Mouse (Mus musculus): ENCODE data around the gene Gpatch8. TPM values are rescaled to one million over a fixed set of nuclear protein-coding genes. Genes with fewer than 3 reads are reported as not detected.

Gene Gpatch8
- total and polyA plus RNA-seq, 3 experiments: 17.9 to 29.7 (median 25.8) TPM

GRCm38 (mm10) chr11:102449043-102450008, 106.9 kb downstream of the Gpatch8 start:
- Histone ChIP-seq H3K9ac (ENCODE audit: control insufficient read depth, low read depth, low read length, poor library complexity, severe bottlenecking) (no peak overlapping the region), H3K36me3 (ENCODE audit: control insufficient read depth in 1 of 2, insufficient read depth in 2 of 2, low read length in 2 of 2) (peaks cover 0 to 5% of the 10 kb centered on the region in 2 experiments; a peak in 2 of 4 replicates), H3K4me3 (ENCODE audit: control insufficient read depth in 1 of 2, insufficient read depth in 1 of 2, low read depth in 2 of 2, low read length in 2 of 2) (no peak overlapping the region), H3K4me1 (ENCODE audit: control insufficient read depth in 1 of 2, insufficient read depth in 2 of 2, low read length in 2 of 2) (peaks cover 4 to 21% of the 10 kb centered on the region in 2 experiments), H3K9me3 (replicated peaks; ENCODE audit: insufficient read depth, low read length) (no peaks in the 10 kb centered on the region), H3K79me2 (ENCODE audit: control insufficient read depth, insufficient read depth, low read length, poor library complexity) (peaks cover 5% of the 10 kb centered on the region; the same call in 1 of the 2 replicates), H3K27ac (ENCODE audit: control insufficient read depth, low read depth, low read length) (no peak overlapping the region), H3K27me3 (ENCODE audit: control insufficient read depth in 1 of 2, insufficient read depth in 2 of 2, low read length in 2 of 2) (peaks cover 6 to 12% of the 10 kb centered on the region in 2 experiments)
- TF ChIP-seq TCF12 (IDR thresholded peaks at IDR 0.05; ENCODE audit: low read depth, low read length) (no peak), TAL1 (IDR thresholded peaks at IDR 0.05; ENCODE audit: low read length) (no peak), SIN3A (IDR thresholded peaks at IDR 0.05; ENCODE audit: low read length) (no peak), ZC3H11A (IDR thresholded peaks at IDR 0.05; ENCODE audit: low read depth, low read length) (no peak), MYC (IDR thresholded peaks at IDR 0.05; ENCODE audit: low read depth, low read length) (no peak), JUND (IDR thresholded peaks at IDR 0.05; ENCODE audit: low read depth, low read length) (no peak), KAT2A (conservative IDR thresholded peaks at IDR 0.05; ENCODE audit: low read depth, low read length) (no peak), CTCF (IDR thresholded peaks at IDR 0.05 in 2 of 3, conservative IDR thresholded peaks at IDR 0.05 in 1 of 3; ENCODE audit: control insufficient read depth in 1 of 3, insufficient read depth in 1 of 3, low read depth in 2 of 3, low read length in 3 of 3, poor library complexity in 1 of 3, severe bottlenecking in 1 of 3) (no peak), MXI1 (IDR thresholded peaks at IDR 0.05; ENCODE audit: low read depth, low read length) (no peak), ZKSCAN1 (IDR thresholded peaks at IDR 0.05; ENCODE audit: low read depth, low read length) (no peak), E2F4 (IDR thresholded peaks at IDR 0.05; ENCODE audit: borderline replicate concordance, low read depth, low read length) (no peak), ELF1 (IDR thresholded peaks at IDR 0.05; ENCODE audit: low read depth, low read length) (no peak), USF1 (IDR thresholded peaks at IDR 0.05; ENCODE audit: low read depth, low read length) (no peak), GABPA (IDR thresholded peaks at IDR 0.05; ENCODE audit: low read depth, low read length) (no peak), HCFC1 (IDR thresholded peaks at IDR 0.05; ENCODE audit: low read depth, low read length) (no peak)
- DNase-seq (ENCODE audit: low read depth, low spot score): no peak

DNA sequence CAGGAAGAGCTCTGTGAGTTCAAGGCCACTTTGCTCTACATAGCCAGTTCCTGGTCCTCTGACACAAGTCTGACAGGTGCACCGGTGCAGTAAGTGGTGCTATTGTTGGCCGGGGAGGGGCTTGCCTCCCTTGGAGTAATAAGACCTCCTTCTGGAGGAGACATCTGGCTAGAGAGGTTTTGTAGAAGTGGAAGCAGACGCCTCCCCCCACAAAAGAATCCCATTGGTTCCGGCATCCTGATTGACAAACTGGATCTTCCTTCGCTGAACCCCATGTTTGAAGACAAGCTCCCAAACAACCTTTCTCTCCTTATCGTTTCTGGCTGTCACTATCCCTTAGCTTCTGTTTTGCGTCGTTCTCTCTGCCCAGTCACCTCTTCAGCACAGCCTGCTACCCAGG, 107.9 kb downstream of the Gpatch8 start:
- H3K36me3 ChIP-seq (ENCODE audit: control insufficient read depth in 1 of 2, insufficient read depth in 2 of 2, low read length in 2 of 2): peaks cover 0 to 5% of the 10 kb centered on the region in 2 experiments; a peak in 2 of 4 replicates
- peaks cover 4 to 21% of the 10 kb centered on the region in 2 experiments for H3K4me1 ChIP-seq (ENCODE audit: control insufficient read depth in 1 of 2, insufficient read depth in 2 of 2, low read length in 2 of 2)
- no peak overlapping the region for H3K4me3 ChIP-seq (ENCODE audit: control insufficient read depth in 1 of 2, insufficient read depth in 1 of 2, low read depth in 2 of 2, low read length in 2 of 2)
- no peaks in the 10 kb centered on the region for H3K9me3 ChIP-seq (replicated peaks; ENCODE audit: insufficient read depth, low read length)
- peaks cover 5% of the 10 kb centered on the region; the same call in 1 of the 2 replicates for H3K79me2 ChIP-seq (ENCODE audit: control insufficient read depth, insufficient read depth, low read length, poor library complexity)
- peaks cover 6 to 12% of the 10 kb centered on the region in 2 experiments for H3K27me3 ChIP-seq (ENCODE audit: control insufficient read depth in 1 of 2, insufficient read depth in 2 of 2, low read length in 2 of 2)
- H3K9ac ChIP-seq (ENCODE audit: control insufficient read depth, low read depth, low read length, poor library complexity, severe bottlenecking): no peak overlapping the region
- no peak overlapping the region for H3K27ac ChIP-seq (ENCODE audit: control insufficient read depth, low read depth, low read length)
- 0 out of 2 replicates have a peak, but pooled peaks have one; percentile 22 for TF ChIP-seq TBP (IDR thresholded peaks at IDR 0.05; ENCODE audit: low read depth, low read length)
- no peak for TF ChIP-seq RAD21 (IDR thresholded peaks at IDR 0.05; ENCODE audit: low read depth, low read length)
- peak; percentile 45 for DNase-seq (ENCODE audit: low read depth, low spot score)
